Mouse (Mus musculus) kidney, adult 9 months (tissue): ENCODE measurements around the gene Gm21680.
"Not testable (repeated sequence)": the region's sequence is repeated elsewhere in the genome, so short reads cannot be mapped to it uniquely, and the experiment has no call there.

Experiments used
- DNase-seq: peaks from one replicate; pipeline ENCODE4 v3.0.0; 2022

Gm21680 gene

DNA sequence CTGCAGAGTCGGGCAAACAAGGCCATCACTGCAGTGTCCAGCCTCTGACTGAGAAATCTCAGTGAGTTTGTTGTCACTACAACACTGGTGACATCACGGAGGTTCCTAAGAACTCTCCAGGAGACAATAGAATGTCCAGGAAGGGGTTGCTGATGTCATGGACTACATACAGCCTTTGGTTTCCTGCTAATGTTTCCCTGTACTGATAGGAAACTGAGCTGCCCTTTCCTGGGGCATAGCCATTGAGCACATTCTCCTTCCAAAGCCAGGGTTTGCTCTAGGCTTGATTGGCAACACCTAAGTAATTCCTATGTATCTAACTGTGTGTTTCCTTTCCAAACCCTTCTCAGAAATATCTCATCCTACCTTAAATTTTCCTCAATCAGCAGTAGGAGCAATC lies at the start of gene Gm21680:
Gene Gm21680 (minus strand): TSS at position 101 of the 400 bp plus-strand sequence.
- DNase-seq, result not testable (repeated sequence)

DNA sequence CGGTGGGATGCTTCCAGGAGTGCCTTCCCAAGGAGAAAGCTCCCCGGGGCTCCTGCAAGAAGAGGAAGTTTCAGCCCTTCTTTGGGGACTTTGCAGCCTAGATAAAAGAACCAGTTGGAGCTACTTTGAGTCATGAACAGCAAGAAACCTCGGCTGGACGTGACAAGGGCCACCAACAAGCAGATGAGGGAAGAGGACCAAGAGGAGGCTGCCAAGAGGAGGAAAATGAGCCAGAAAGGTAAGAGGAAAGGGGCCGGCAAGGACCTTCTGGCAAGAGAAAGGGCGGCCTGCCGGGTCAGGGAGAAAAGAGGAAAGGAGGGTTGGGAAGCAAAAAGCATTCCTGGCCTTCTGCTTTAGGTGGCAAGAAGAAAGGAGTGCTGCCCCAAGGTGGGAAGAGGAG lies 35.2 kb upstream of the Gm21680 start:
- DNase-seq, result not testable (repeated sequence)

GRCm38 (mm10) chr5:26006937-26007695 lies 34.7 kb upstream of the Gm21680 start:
- DNase-seq, result not testable (repeated sequence)

DNA sequence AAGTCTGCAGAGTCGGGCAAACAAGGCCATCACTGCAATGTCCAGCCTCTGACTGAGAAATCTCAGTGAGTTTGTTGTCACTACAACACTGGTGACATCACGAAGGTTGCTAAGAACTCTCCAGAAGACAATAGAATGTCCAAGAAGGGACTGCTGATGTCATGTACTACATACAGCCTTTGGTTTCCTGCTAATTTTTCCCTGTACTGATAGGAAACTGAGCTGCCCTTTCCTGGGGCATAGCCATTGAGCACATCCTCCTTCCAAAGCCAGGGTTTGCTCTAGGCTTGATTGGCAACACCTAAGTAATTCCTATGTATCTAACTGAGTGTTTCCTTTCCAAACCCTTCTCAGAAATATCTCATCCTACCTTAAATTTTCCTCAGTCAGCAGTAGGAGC lies 32.2 kb upstream of the Gm21680 start, which contains the start of gene Gm1979:
Gene Gm1979 (minus strand): TSS at position 101 of the 400 bp plus-strand sequence.
- DNase-seq, result not testable (repeated sequence)

GRCm38 (mm10) chr5:25988550-25988949 lies 16.1 kb upstream of the Gm21680 start, which contains the start of gene Gm21698:
Gene Gm21698 (minus strand): TSS chr5:25988650.
- DNase-seq, result not testable (repeated sequence)

DNA sequence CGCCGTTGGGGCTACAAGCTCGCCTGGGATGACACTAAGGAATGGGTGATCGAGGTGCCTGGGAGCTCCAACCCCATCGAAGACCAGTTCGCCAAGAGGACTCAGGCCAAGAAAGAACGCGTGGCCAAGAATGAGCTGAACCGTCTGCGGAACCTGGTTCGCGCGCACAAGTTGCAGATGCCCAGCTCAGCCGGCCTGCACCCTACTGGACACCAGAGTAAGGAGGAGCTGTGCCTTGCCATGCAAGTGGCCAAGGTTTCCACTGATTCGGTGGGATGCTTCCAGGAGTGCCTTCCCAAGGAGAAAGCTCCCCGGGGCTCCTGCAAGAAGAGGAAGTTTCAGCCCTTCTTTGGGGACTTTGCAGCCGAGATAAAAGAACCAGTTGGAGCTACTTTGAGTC lies 15.4 kb downstream of the Gm21680 start:
- not testable (repeated sequence) for DNase-seq

DNA sequence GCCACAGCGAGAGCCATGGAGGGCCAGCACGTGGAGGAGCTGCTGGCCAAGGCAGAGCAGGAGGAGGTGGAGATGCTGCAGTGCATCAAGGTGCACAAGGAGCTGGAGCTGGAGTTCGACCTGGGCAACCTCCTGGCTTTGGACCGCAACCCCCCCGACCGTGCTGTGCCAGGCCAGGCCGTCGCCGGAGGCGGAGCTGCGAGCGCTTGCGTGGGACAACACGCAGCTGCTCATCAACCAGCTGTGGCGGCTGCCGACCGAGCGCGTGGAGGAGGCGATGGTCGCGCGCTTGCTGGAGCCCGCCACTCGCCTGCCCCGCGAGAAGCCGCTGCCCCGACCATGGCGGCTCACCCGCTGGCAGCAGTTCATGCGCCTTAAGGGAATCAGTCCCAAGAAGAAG lies 15.9 kb downstream of the Gm21680 start:
- not testable (repeated sequence) for DNase-seq

GRCm38 (mm10) chr5:25954317-25954716 lies 18.1 kb downstream of the Gm21680 start, which contains the start of gene Gm21671:
Gene Gm21671 (minus strand): TSS chr5:25954417.
- DNase-seq, result not testable (repeated sequence)

GRCm38 (mm10) chr5:25945391-25945790 lies 27.1 kb downstream of the Gm21680 start:
- not testable (repeated sequence) for DNase-seq

GRCm38 (mm10) chr5:25942281-25942680 lies 30.2 kb downstream of the Gm21680 start, which contains the start of gene Gm21663:
Gene Gm21663 (minus strand): TSS chr5:25942381.
- DNase-seq, result not testable (repeated sequence)
